Mouse (Mus musculus) CH12.LX (cell line): ENCODE results near the gene Slc16a5. TPM values are rescaled to one million over a fixed set of nuclear protein-coding genes. Genes with fewer than 3 reads are reported as not detected.
A peak's percentile ranks its signal among the peaks of the same experiment; 100 is the strongest.

ENCODE experiments used
- DNase-seq: peaks from one replicate; pipeline ENCODE4 v3.0.0-alpha.2; 2013; ENCODE audit errors: extremely low read depth
- H3K27ac ChIP-seq: 2 replicates; pipeline ENCODE4 v1.5.1; 2012; ENCODE audit warnings: low read depth, mild to moderate bottlenecking, control low read depth, moderate library complexity; ENCODE audit not compliant: insufficient read depth
- H3K27me3 ChIP-seq: replicated peaks from 2 replicates; pipeline ENCODE3; 2012; ENCODE audit warnings: inconsistent platforms
- H3K36me3 ChIP-seq, 2 experiments: replicated peaks in 1 of 2; 2 replicates each; pipeline versions ENCODE3 to v1.6.1; 2012; ENCODE audit warnings: inconsistent platforms in 1 of 2, low read length in 1 of 2, mild to moderate bottlenecking in 1 of 2, mixed read lengths in 1 of 2, moderate library complexity in 1 of 2; ENCODE audit not compliant: control insufficient read depth in 1 of 2, insufficient read depth in 1 of 2
- H3K4me1 ChIP-seq, 2 experiments: 2 replicates each; pipeline ENCODE4 v1.6.1; 2012; ENCODE audit warnings: inconsistent platforms in 1 of 2, moderate library complexity in 1 of 2; ENCODE audit not compliant: insufficient read depth in 2 of 2, control insufficient read depth in 1 of 2
- H3K4me2 ChIP-seq: 2 replicates; pipeline ENCODE4 v1.6.1; 2012; ENCODE audit warnings: low read depth, mild to moderate bottlenecking, control low read depth; ENCODE audit not compliant: poor library complexity, insufficient read depth, severe bottlenecking
- H3K4me3 ChIP-seq, 3 experiments: fragments of 150-350 bp in 1 of 3; sonication (generic) in 1 of 3; replicated peaks in 1 of 3; 2 replicates each; pipeline versions ENCODE3 to v1.5.1; 2011 to 2012; ENCODE audit warnings: low read depth in 2 of 3, low read length in 2 of 3, mild to moderate bottlenecking in 2 of 3, moderate library complexity in 2 of 3, control low read depth in 1 of 3, improper control_type of control experiment in 1 of 3, inconsistent platforms in 1 of 3, mixed read lengths in 1 of 3; ENCODE audit not compliant: poor library complexity in 1 of 3
- H3K79me2 ChIP-seq: replicated peaks from 2 replicates; pipeline ENCODE4 v1.6.1; 2012; ENCODE audit warnings: mild to moderate bottlenecking, moderate library complexity; ENCODE audit not compliant: control insufficient read depth, poor library complexity, insufficient read depth, severe bottlenecking; ENCODE audit errors: extremely low read depth
- H3K9ac ChIP-seq: 2 replicates; pipeline ENCODE4 v1.6.1; 2012; ENCODE audit warnings: low read depth, mild to moderate bottlenecking, control low read depth, moderate library complexity; ENCODE audit not compliant: insufficient read depth
- H3K9me3 ChIP-seq: replicated peaks from 2 replicates; pipeline ENCODE3; 2012; ENCODE audit warnings: low read length, inconsistent platforms, mixed read lengths
- BHLHE40 ChIP-seq: IDR thresholded peaks from 2 replicates; pipeline ENCODE4 v1.6.1; 2011; ENCODE audit warnings: mild to moderate bottlenecking, low read depth, low read length, improper control_type of control experiment
- CHD2 ChIP-seq: IDR thresholded peaks from 2 replicates; pipeline ENCODE4 v1.6.1; 2011; ENCODE audit warnings: low read length, improper control_type of control experiment
- CTCF ChIP-seq, 2 experiments: IDR thresholded peaks in 1 of 2; conservative IDR thresholded peaks in 1 of 2; 2 replicates each; pipeline ENCODE4 v1.5.1; 2011 to 2012; ENCODE audit warnings: low read depth in 2 of 2, low read length in 2 of 2, improper control_type of control experiment in 1 of 2, inconsistent platforms in 1 of 2, mild to moderate bottlenecking in 1 of 2, moderate library complexity in 1 of 2
- E2F4 ChIP-seq: IDR thresholded peaks from 2 replicates; pipeline ENCODE4 v1.6.1; 2011; ENCODE audit warnings: low read depth, low read length, improper control_type of control experiment; ENCODE audit not compliant: insufficient replicate concordance
- ELF1 ChIP-seq: IDR thresholded peaks from 2 replicates; pipeline ENCODE4 v1.6.1; 2014; ENCODE audit warnings: low read depth, mild to moderate bottlenecking, inconsistent platforms, low read length, improper control_type of control experiment
- EP300 ChIP-seq: IDR thresholded peaks from 2 replicates; pipeline ENCODE4 v1.6.1; 2011; ENCODE audit warnings: low read length, improper control_type of control experiment
- ETS1 ChIP-seq: conservative IDR thresholded peaks from 2 replicates; pipeline ENCODE4 v1.6.1; 2012; ENCODE audit warnings: low read depth, mild to moderate bottlenecking, inconsistent platforms, low read length, improper control_type of control experiment, moderate library complexity
- GABPA ChIP-seq: IDR thresholded peaks from 2 replicates; pipeline ENCODE4 v1.6.1; 2012; ENCODE audit warnings: low read depth, low read length, improper control_type of control experiment, inconsistent platforms; ENCODE audit not compliant: insufficient replicate concordance
- HCFC1 ChIP-seq: IDR thresholded peaks from 2 replicates; pipeline ENCODE4 v1.6.1; 2012; ENCODE audit warnings: low read depth, mild to moderate bottlenecking, inconsistent platforms, low read length, improper control_type of control experiment
- IRF4 ChIP-seq: IDR thresholded peaks from 2 replicates; pipeline ENCODE4 v1.6.1; 2014; ENCODE audit warnings: low read depth, mild to moderate bottlenecking, inconsistent platforms, low read length, improper control_type of control experiment
- JUN ChIP-seq: IDR thresholded peaks from 2 replicates; pipeline ENCODE4 v1.6.1; 2011; ENCODE audit warnings: low read depth, mild to moderate bottlenecking, low read length, improper control_type of control experiment, moderate library complexity; ENCODE audit not compliant: insufficient read depth
- JUND ChIP-seq: conservative IDR thresholded peaks from 2 replicates; pipeline ENCODE4 v1.6.1; 2011; ENCODE audit warnings: low read depth, low read length, improper control_type of control experiment
- KAT2A ChIP-seq: IDR thresholded peaks from 2 replicates; pipeline ENCODE4 v1.6.1; 2012; ENCODE audit warnings: low read length, improper control_type of control experiment, inconsistent platforms; ENCODE audit not compliant: insufficient replicate concordance
- MAFK ChIP-seq: IDR thresholded peaks from 2 replicates; pipeline ENCODE4 v1.6.1; 2011; ENCODE audit warnings: low read length, improper control_type of control experiment; ENCODE audit not compliant: insufficient replicate concordance
- MAX ChIP-seq: IDR thresholded peaks from 2 replicates; pipeline ENCODE4 v1.6.1; 2011; ENCODE audit warnings: low read length, improper control_type of control experiment
- MAZ ChIP-seq: IDR thresholded peaks from 2 replicates; pipeline ENCODE4 v1.6.1; 2012; ENCODE audit warnings: low read depth, mild to moderate bottlenecking, inconsistent platforms, low read length, improper control_type of control experiment, moderate library complexity
- MEF2A ChIP-seq: IDR thresholded peaks from 2 replicates; pipeline ENCODE4 v1.6.1; 2014; ENCODE audit warnings: low read depth, mild to moderate bottlenecking, inconsistent platforms, low read length, improper control_type of control experiment, borderline replicate concordance
- MXI1 ChIP-seq: IDR thresholded peaks from 2 replicates; pipeline ENCODE4 v1.6.1; 2011; ENCODE audit warnings: mild to moderate bottlenecking, low read depth, low read length, improper control_type of control experiment
- MYC ChIP-seq: IDR thresholded peaks from 2 replicates; pipeline ENCODE4 v1.6.1; 2011; ENCODE audit warnings: low read depth, mild to moderate bottlenecking, improper control_type of control experiment, low read length
- NELFE ChIP-seq: IDR thresholded peaks from 2 replicates; pipeline ENCODE4 v1.6.1; 2011; ENCODE audit warnings: low read depth, low read length, improper control_type of control experiment
- NRF1 ChIP-seq: IDR thresholded peaks from 2 replicates; pipeline ENCODE4 v1.6.1; 2014; ENCODE audit warnings: low read depth, mild to moderate bottlenecking, inconsistent platforms, low read length, improper control_type of control experiment, moderate library complexity
- PAX5 ChIP-seq: IDR thresholded peaks from 2 replicates; pipeline ENCODE4 v1.6.1; 2012; ENCODE audit warnings: low read length, inconsistent platforms, mixed read lengths
- POLR2A ChIP-seq: IDR thresholded peaks from 2 replicates; pipeline ENCODE4 v1.6.1; 2011; ENCODE audit warnings: low read depth, mild to moderate bottlenecking, improper control_type of control experiment, low read length
- POLR2AphosphoS2 ChIP-seq: IDR thresholded peaks from 2 replicates; pipeline ENCODE4 v1.6.1; 2011; ENCODE audit warnings: low read depth, low read length, improper control_type of control experiment
- RAD21 ChIP-seq: IDR thresholded peaks from 2 replicates; pipeline ENCODE4 v1.6.1; 2011; ENCODE audit warnings: low read depth, mild to moderate bottlenecking, low read length, improper control_type of control experiment, moderate library complexity
- RCOR1 ChIP-seq: conservative IDR thresholded peaks from 2 replicates; pipeline ENCODE4 v1.6.1; 2012; ENCODE audit warnings: low read depth, mild to moderate bottlenecking, inconsistent platforms, low read length, improper control_type of control experiment
- SIN3A ChIP-seq: IDR thresholded peaks from 2 replicates; pipeline ENCODE4 v1.6.1; 2012; ENCODE audit warnings: low read length, improper control_type of control experiment, inconsistent platforms
- SMC3 ChIP-seq: IDR thresholded peaks from 2 replicates; pipeline ENCODE4 v1.6.1; 2011; ENCODE audit warnings: low read depth, low read length, improper control_type of control experiment
- TBP ChIP-seq: conservative IDR thresholded peaks from 2 replicates; pipeline ENCODE4 v1.6.1; 2011; ENCODE audit warnings: low read depth, low read length, improper control_type of control experiment
- TCF12 ChIP-seq: IDR thresholded peaks from 2 replicates; pipeline ENCODE4 v1.6.1; 2014; ENCODE audit warnings: low read depth, mild to moderate bottlenecking, inconsistent platforms, low read length, improper control_type of control experiment
- UBTF ChIP-seq: IDR thresholded peaks from 2 replicates; pipeline ENCODE4 v1.6.1; 2012; ENCODE audit warnings: low read depth, mild to moderate bottlenecking, inconsistent platforms, low read length, improper control_type of control experiment, moderate library complexity
- USF1 ChIP-seq: IDR thresholded peaks from 2 replicates; pipeline ENCODE4 v1.6.1; 2014; ENCODE audit warnings: low read depth, mild to moderate bottlenecking, inconsistent platforms, low read length, improper control_type of control experiment
- USF2 ChIP-seq: conservative IDR thresholded peaks from 2 replicates; pipeline ENCODE4 v1.6.1; 2011; ENCODE audit warnings: low read depth, low read length, improper control_type of control experiment
- ZC3H11A ChIP-seq: IDR thresholded peaks from 2 replicates; pipeline ENCODE4 v1.6.1; 2012; ENCODE audit warnings: low read depth, mild to moderate bottlenecking, inconsistent platforms, low read length, improper control_type of control experiment
- ZKSCAN1 ChIP-seq: IDR thresholded peaks from 2 replicates; pipeline ENCODE4 v1.6.1; 2012; ENCODE audit warnings: low read depth, inconsistent platforms, low read length, improper control_type of control experiment, borderline replicate concordance
- ZMIZ1 ChIP-seq: IDR thresholded peaks from 2 replicates; pipeline ENCODE4 v1.6.1; 2012; ENCODE audit warnings: low read depth, mild to moderate bottlenecking, inconsistent platforms, low read length, improper control_type of control experiment
- ZNF384 ChIP-seq: IDR thresholded peaks from 2 replicates; pipeline ENCODE4 v1.6.1; 2012; ENCODE audit warnings: low read depth, low read length, improper control_type of control experiment, inconsistent platforms
- dilution Hi-C: fragments of 300-500 bp; cut with MboI; formaldehyde crosslinking; loops from 2 replicates; pipeline ENCODE4 v1.14.3; 2020; ENCODE audit warnings: low sequenced_read_pairs; ENCODE audit not compliant: extremely low pct_unique_long_range_greater_than_20kb, extremely low pct_ligation_motif_present
- in situ Hi-C: fragments of 300-500 bp; cut with MboI; formaldehyde crosslinking; loops from 3 replicates; pipeline ENCODE4 v1.14.3; 2019; ENCODE audit warnings: low sequenced_read_pairs, low pct_ligation_motif_present, low pct_unique_long_range_greater_than_20kb, mixed read lengths
- polyA plus RNA-seq: library from polyadenylated mRNA; unstranded; fragments of >175 nt; gene quantifications from 2 replicates; pipeline ENCODE4 v1.2.1, GENCODE M21; 2012; ENCODE audit warnings: low read depth; ENCODE audit not compliant: insufficient read length
- total RNA-seq, 2 experiments: library from RNA; depleted of rRNA; stranded (reverse); fragments of 300-350 nt in 1 of 2; fragments of >200 nt in 1 of 2; gene quantifications; 2 replicates each; pipeline ENCODE4 v1.2.3; 2012 to 2014

The Slc16a5 gene
- total and polyA plus RNA-seq, 3 experiments: 0.51 to 0.71 TPM; not detected in 1

DNA sequence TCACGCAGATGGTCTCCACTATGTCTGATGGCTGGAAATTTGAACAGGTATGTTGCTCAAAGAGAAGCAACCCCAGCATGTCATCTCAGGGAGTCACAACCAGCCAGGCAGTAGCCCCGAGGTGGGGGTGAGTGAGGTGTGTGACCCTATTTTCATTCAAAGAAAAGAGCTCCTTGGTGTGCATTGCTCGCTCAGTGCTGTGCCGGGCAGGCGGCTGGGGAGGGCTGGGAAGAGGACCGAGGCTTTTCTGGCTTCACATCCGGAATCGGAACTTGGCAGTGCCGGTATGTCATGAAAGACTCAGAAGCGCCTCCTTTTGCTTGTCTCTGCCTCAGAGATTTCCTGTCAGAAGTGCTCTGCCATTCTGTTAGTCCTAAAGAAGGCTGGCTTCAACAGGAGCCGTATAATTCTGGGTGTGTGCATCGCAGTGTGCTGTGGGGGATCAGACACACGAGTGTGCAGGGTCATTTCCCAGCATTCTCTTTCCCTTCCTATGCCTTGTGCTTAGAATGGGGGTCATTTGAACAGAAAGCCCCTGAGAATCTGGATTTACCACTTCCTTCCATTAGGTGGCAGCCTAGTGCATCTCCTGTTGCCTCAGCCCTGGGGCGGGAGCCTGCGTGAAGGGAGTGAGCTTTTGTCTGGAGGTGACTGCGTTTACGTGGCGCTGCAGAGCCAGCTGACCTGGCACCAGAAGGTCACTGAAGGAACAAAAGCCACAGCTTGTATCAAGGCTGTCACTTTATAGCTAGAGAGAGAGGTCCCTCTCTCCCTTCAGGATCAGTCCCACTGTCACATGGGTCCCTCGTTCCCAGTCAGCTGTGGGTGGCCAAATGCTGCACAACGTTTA, 34.6 kb upstream of the Slc16a5 start:
- DNase-seq: peak; percentile 80
- Histone ChIP-seq H3K4me3 (no peak overlapping the region), H3K4me2 (no peak overlapping the region), H3K79me2 (no peaks in the 10 kb centered on the region), H3K9ac (no peak overlapping the region), H3K9me3 (no peaks in the 10 kb centered on the region), H3K36me3 (peaks cover 40 to 88% of the 10 kb centered on the region in 2 experiments), H3K27ac (no peak overlapping the region), H3K4me1 (peaks cover 2 to 8% of the 10 kb centered on the region in 2 experiments; a peak in 3 of 4 replicates), H3K27me3 (no peaks in the 10 kb centered on the region)
- TF ChIP-seq TBP: no peak
- no peak for TF ChIP-seq USF1
- 0 out of 2 replicates have a peak, but pooled peaks have one; percentile 33 for TF ChIP-seq TCF12
- no peak for TF ChIP-seq CHD2
- TF ChIP-seq RCOR1: no peak
- no peak for TF ChIP-seq ZMIZ1
- TF ChIP-seq JUN: no peak
- no peak for TF ChIP-seq POLR2AphosphoS2
- no peak; the same call in 1 of the 2 replicates for TF ChIP-seq NELFE
- TF ChIP-seq BHLHE40: no peak
- peak; percentile 82 for TF ChIP-seq SMC3
- TF ChIP-seq ETS1: peak; percentile 28; the same call in 1 of the 2 replicates
- TF ChIP-seq UBTF: no peak
- peak; percentile 47 for TF ChIP-seq MYC
- no peak for TF ChIP-seq MAX
- no peak for TF ChIP-seq MAFK
- TF ChIP-seq POLR2A: no peak
- no peak for TF ChIP-seq NRF1
- TF ChIP-seq IRF4: peak; percentile 61
- TF ChIP-seq EP300: no peak
- peak; percentile 51; the same call in 1 of the 2 replicates for TF ChIP-seq SIN3A
- TF ChIP-seq MXI1: no peak; the same call in 1 of the 2 replicates
- TF ChIP-seq RAD21: peak; percentile 70
- TF ChIP-seq ZNF384: no peak
- no peak for TF ChIP-seq USF2
- TF ChIP-seq E2F4: no peak
- TF ChIP-seq KAT2A: no peak
- no peak; the same call in 1 of the 2 replicates for TF ChIP-seq JUND
- TF ChIP-seq PAX5: no peak
- TF ChIP-seq ZC3H11A: no peak
- 0 out of 2 replicates have a peak, but pooled peaks have one; percentile 17 for TF ChIP-seq MEF2A
- peak; percentile 26; the same call in 1 of the 2 replicates for TF ChIP-seq ELF1
- TF ChIP-seq GABPA: no peak
- peak; percentile 67 to 88 for TF ChIP-seq CTCF (conservative IDR thresholded peaks at IDR 0.05 in 1 of 2, IDR thresholded peaks at IDR 0.05 in 1 of 2; ENCODE audit: low read depth in 2 of 2, low read length in 2 of 2)
- peak; percentile 49 for TF ChIP-seq HCFC1
- TF ChIP-seq ZKSCAN1: no peak
- peak; percentile 72 for TF ChIP-seq MAZ
- dilution Hi-C loops (no loop called here), in situ Hi-C loops (no loop called here)
